Mouse (Mus musculus) thymus, postnatal 25 days (tissue): ENCODE measurements around the gene Gm438.
"Not testable (repeated sequence)": the region's sequence is repeated elsewhere in the genome, so short reads cannot be mapped to it uniquely, and the experiment has no call there.

Experiments used
- DNase-seq: peaks from one replicate; pipeline ENCODE4 v3.0.0; 2022

Gene Gm438

GRCm38 (mm10) chr4:144786483-144786882 lies at the start of gene Gm438:
Gene Gm438 (minus strand): TSS chr4:144786583.
- DNase-seq: no peak

- DNase-seq: no peak
These were observed 38.3 kb upstream of the Gm438 start for GRCm38 (mm10) chr4:144824706-144825105.

- DNase-seq: no peak
These were observed 37.6 kb upstream of the Gm438 start for GRCm38 (mm10) chr4:144823996-144824395.

GRCm38 (mm10) chr4:144807135-144807534 lies 20.8 kb upstream of the Gm438 start:
- DNase-seq: not testable (repeated sequence)

- no peak for DNase-seq
These were observed 17.2 kb upstream of the Gm438 start for GRCm38 (mm10) chr4:144803633-144804032.

- no peak for DNase-seq
These were observed 3.8 kb upstream of the Gm438 start for GRCm38 (mm10) chr4:144790141-144790540.

- no peak for DNase-seq
These were observed 3.7 kb downstream of the Gm438 start for GRCm38 (mm10) chr4:144782476-144783197.

- no peak for DNase-seq
These were observed 20.7 kb downstream of the Gm438 start for GRCm38 (mm10) chr4:144765722-144766121.

GRCm38 (mm10) chr4:144749139-144749538 lies 37.2 kb downstream of the Gm438 start:
- DNase-seq: no peak
